Mouse (Mus musculus) myocyte (in vitro differentiated cells): ENCODE results near the gene Trmt61a. TPM values are rescaled to one million over a fixed set of nuclear protein-coding genes. Genes with fewer than 3 reads are reported as not detected.

Source experiments
- H3K27me3 ChIP-seq: one replicate; pipeline ENCODE4 v1.6.1; 2011; ENCODE audit not compliant: control insufficient read depth, insufficient read depth, insufficient read length
- H3K36me3 ChIP-seq: one replicate; pipeline ENCODE4 v1.6.1; 2011; ENCODE audit not compliant: control insufficient read depth, insufficient read depth
- H3K4me2 ChIP-seq: one replicate; pipeline ENCODE4 v1.6.1; 2011; ENCODE audit warnings: low read depth, control low read depth
- H3K4me3 ChIP-seq: one replicate; pipeline ENCODE4 v1.5.1; 2011; ENCODE audit warnings: mild to moderate bottlenecking, control low read depth, moderate library complexity
- H3K79me2 ChIP-seq: one replicate; pipeline ENCODE4 v1.6.1; 2011; ENCODE audit not compliant: control insufficient read depth, insufficient read depth
- H3ac ChIP-seq: one replicate; pipeline ENCODE4 v1.6.1; 2011; ENCODE audit not compliant: control insufficient read depth, insufficient read length
- CEBPB ChIP-seq: IDR thresholded peaks from 2 replicates; pipeline ENCODE4 v1.6.1; 2011; ENCODE audit warnings: mild to moderate bottlenecking, moderate library complexity; ENCODE audit not compliant: poor library complexity, insufficient read depth, severe bottlenecking
- E2F4 ChIP-seq: IDR thresholded peaks from one replicate; pipeline ENCODE4 v1.6.1; 2011; ENCODE audit warnings: mild to moderate bottlenecking, control low read depth, moderate library complexity; ENCODE audit not compliant: insufficient read depth
- MAX ChIP-seq: IDR thresholded peaks from one replicate; pipeline ENCODE4 v1.6.1; 2011; ENCODE audit warnings: low read depth, mild to moderate bottlenecking, control low read depth
- MYOD1 ChIP-seq, 3 experiments: IDR thresholded peaks; one replicate each; pipeline ENCODE4 v1.6.1; 2011; ENCODE audit warnings: control low read depth in 2 of 3, low read depth in 2 of 3, mild to moderate bottlenecking in 2 of 3, moderate library complexity in 1 of 3; ENCODE audit not compliant: insufficient read length in 2 of 3, control insufficient read depth in 1 of 3
- MYOG ChIP-seq, 3 experiments: IDR thresholded peaks; one replicate each; pipeline ENCODE4 v1.6.1; 2011; ENCODE audit warnings: control low read depth in 2 of 3, low read depth in 2 of 3, mild to moderate bottlenecking in 2 of 3; ENCODE audit not compliant: insufficient read length in 2 of 3, control insufficient read depth in 1 of 3, insufficient read depth in 1 of 3
- POLR2A ChIP-seq: IDR thresholded peaks from one replicate; pipeline ENCODE4 v1.6.1; 2011; ENCODE audit warnings: low read depth, mild to moderate bottlenecking, control low read depth, moderate library complexity; ENCODE audit not compliant: insufficient read length
- POLR2AphosphoS2 ChIP-seq: IDR thresholded peaks from one replicate; pipeline ENCODE4 v1.6.1; 2011; ENCODE audit warnings: low read depth, control low read depth; ENCODE audit not compliant: insufficient read length
- REST ChIP-seq: IDR thresholded peaks from one replicate; pipeline ENCODE4 v1.6.1; 2011; ENCODE audit warnings: mild to moderate bottlenecking, control low read depth, moderate library complexity; ENCODE audit not compliant: insufficient read depth, insufficient read length
- SRF ChIP-seq: IDR thresholded peaks from one replicate; pipeline ENCODE4 v1.6.1; 2011; ENCODE audit warnings: low read depth; ENCODE audit not compliant: control insufficient read depth, insufficient read length
- TCF12 ChIP-seq: IDR thresholded peaks from one replicate; pipeline ENCODE4 v1.6.1; 2011; ENCODE audit warnings: mild to moderate bottlenecking, control low read depth; ENCODE audit not compliant: poor library complexity, insufficient read depth, severe bottlenecking
- TCF3 ChIP-seq: IDR thresholded peaks from one replicate; pipeline ENCODE4 v1.6.1; 2011; ENCODE audit warnings: low read depth, control low read depth; ENCODE audit not compliant: insufficient read length
- USF1 ChIP-seq: IDR thresholded peaks from one replicate; pipeline ENCODE4 v1.6.1; 2011; ENCODE audit warnings: low read depth, mild to moderate bottlenecking, control low read depth, moderate library complexity
- polyA plus RNA-seq: library from polyadenylated mRNA; unstranded; fragments of >200 nt; fragmentation: generic; extraction: Trizol; gene quantifications from one replicate; pipeline ENCODE4 v1.2.1, GENCODE M21; 2012; ENCODE audit warnings: missing spikeins

Gene Trmt61a
- polyA plus RNA-seq, 1 experiment, result 17.7 TPM

GRCm38 (mm10) chr12:111672581-111672980 lies 5.3 kb upstream of the Trmt61a start:
- TF ChIP-seq MYOD1 (IDR thresholded peaks at IDR 0.05; ENCODE audit: control insufficient read depth in 1 of 3, insufficient read length in 2 of 3, low read depth in 2 of 3) (no peak), POLR2AphosphoS2 (no peak), MYOG (IDR thresholded peaks at IDR 0.05; ENCODE audit: control insufficient read depth in 1 of 3, insufficient read depth in 1 of 3, insufficient read length in 2 of 3, low read depth in 2 of 3) (no peak), E2F4 (no peak), TCF3 (no peak), REST (no peak), USF1 (no peak), MAX (no peak), TCF12 (no peak), POLR2A (no peak), SRF (no peak), CEBPB (no peak)
- peak overlapping the region; percentile 91 for H3K4me2 ChIP-seq
- no peak overlapping the region for H3ac ChIP-seq
- H3K36me3 ChIP-seq, result no peaks in the 10 kb centered on the region
- H3K79me2 ChIP-seq, result no peaks in the 10 kb centered on the region
- peak overlapping the region; percentile 30 for H3K4me3 ChIP-seq
- H3K27me3 ChIP-seq, result no peaks in the 10 kb centered on the region

- no peak overlapping the region for H3K4me3 ChIP-seq
- H3ac ChIP-seq, result no peak overlapping the region
- H3K4me2 ChIP-seq, result peak overlapping the region; percentile 4
- H3K27me3 ChIP-seq, result no peaks in the 10 kb centered on the region
- no peaks in the 10 kb centered on the region for H3K36me3 ChIP-seq
- TF ChIP-seq CEBPB (no peak), USF1 (no peak), MYOG (IDR thresholded peaks at IDR 0.05; ENCODE audit: control insufficient read depth in 1 of 3, insufficient read depth in 1 of 3, insufficient read length in 2 of 3, low read depth in 2 of 3) (peak in 1 of 3 experiments; percentile 75), TCF3 (peak; percentile 11), MYOD1 (IDR thresholded peaks at IDR 0.05; ENCODE audit: control insufficient read depth in 1 of 3, insufficient read length in 2 of 3, low read depth in 2 of 3) (peak in 2 of 3 experiments; percentile 56 to 75), SRF (no peak)
- H3K79me2 ChIP-seq, result peaks cover 15% of the 10 kb centered on the region
Observed at GRCm38 (mm10) chr12:111674850-111675486, 2.9 kb upstream of the Trmt61a start.

GRCm38 (mm10) chr12:111675797-111676580 lies 1.9 kb upstream of the Trmt61a start:
- no peaks in the 10 kb centered on the region for H3K27me3 ChIP-seq
- H3ac ChIP-seq, result no peak overlapping the region
- peaks cover 15% of the 10 kb centered on the region for H3K79me2 ChIP-seq
- no peak overlapping the region for H3K4me3 ChIP-seq
- peak overlapping the region; percentile 4 for H3K4me2 ChIP-seq
- TF ChIP-seq MAX (no peak), USF1 (no peak), MYOD1 (IDR thresholded peaks at IDR 0.05; ENCODE audit: control insufficient read depth in 1 of 3, insufficient read length in 2 of 3, low read depth in 2 of 3) (no peak), TCF3 (no peak), POLR2AphosphoS2 (no peak)
- no peaks in the 10 kb centered on the region for H3K36me3 ChIP-seq

- TF ChIP-seq SRF (no peak), MYOG (IDR thresholded peaks at IDR 0.05; ENCODE audit: control insufficient read depth in 1 of 3, insufficient read depth in 1 of 3, insufficient read length in 2 of 3, low read depth in 2 of 3) (no peak), REST (no peak), POLR2AphosphoS2 (no peak), MAX (no peak), MYOD1 (IDR thresholded peaks at IDR 0.05; ENCODE audit: control insufficient read depth in 1 of 3, insufficient read length in 2 of 3, low read depth in 2 of 3) (no peak), USF1 (no peak), E2F4 (no peak), TCF12 (no peak), TCF3 (no peak), CEBPB (no peak), POLR2A (no peak)
- Histone ChIP-seq H3K27me3 (no peaks in the 10 kb centered on the region), H3K4me2 (peak overlapping the region; percentile 78), H3ac (peak overlapping the region; percentile 1), H3K4me3 (peak overlapping the region; percentile 88), H3K36me3 (no peaks in the 10 kb centered on the region), H3K79me2 (peaks cover 15% of the 10 kb centered on the region)
Observed at GRCm38 (mm10) chr12:111677421-111677820, 484 bp upstream of the Trmt61a start.

GRCm38 (mm10) chr12:111678670-111678933 lies 697 bp downstream of the Trmt61a start:
- TF ChIP-seq POLR2A (peak; percentile 17), TCF3 (no peak)
- peak overlapping the region; percentile 88 for H3K4me3 ChIP-seq
- no peaks in the 10 kb centered on the region for H3K36me3 ChIP-seq
- H3K27me3 ChIP-seq, result no peaks in the 10 kb centered on the region
- peaks cover 15% of the 10 kb centered on the region for H3K79me2 ChIP-seq
- H3ac ChIP-seq, result peak overlapping the region; percentile 1
- H3K4me2 ChIP-seq, result peak overlapping the region; percentile 92
